Mouse (Mus musculus) c-Kit-positive CD71-negative TER-119-negative erythroid progenitor cells, embryonic 14.5 days (primary cell): ENCODE measurements around the gene Lrrc46.

Source experiments
- DNase-seq: peaks from one replicate; pipeline ENCODE4 v3.0.0-alpha.2; 2013; ENCODE audit warnings: low read depth

Gene Lrrc46

GRCm38 (mm10) chr11:97041022-97041899, at the start of gene Lrrc46, which contains the start of gene Mrpl10:
Lrrc46 (minus strand) TSS chr11:97041407.
Mrpl10 (plus strand) TSS chr11:97041560.
- DNase-seq, result peak; percentile 89

- no peak for DNase-seq
Measured at GRCm38 (mm10) chr11:97086365-97086764, 45.2 kb upstream of the Lrrc46 start.

DNA sequence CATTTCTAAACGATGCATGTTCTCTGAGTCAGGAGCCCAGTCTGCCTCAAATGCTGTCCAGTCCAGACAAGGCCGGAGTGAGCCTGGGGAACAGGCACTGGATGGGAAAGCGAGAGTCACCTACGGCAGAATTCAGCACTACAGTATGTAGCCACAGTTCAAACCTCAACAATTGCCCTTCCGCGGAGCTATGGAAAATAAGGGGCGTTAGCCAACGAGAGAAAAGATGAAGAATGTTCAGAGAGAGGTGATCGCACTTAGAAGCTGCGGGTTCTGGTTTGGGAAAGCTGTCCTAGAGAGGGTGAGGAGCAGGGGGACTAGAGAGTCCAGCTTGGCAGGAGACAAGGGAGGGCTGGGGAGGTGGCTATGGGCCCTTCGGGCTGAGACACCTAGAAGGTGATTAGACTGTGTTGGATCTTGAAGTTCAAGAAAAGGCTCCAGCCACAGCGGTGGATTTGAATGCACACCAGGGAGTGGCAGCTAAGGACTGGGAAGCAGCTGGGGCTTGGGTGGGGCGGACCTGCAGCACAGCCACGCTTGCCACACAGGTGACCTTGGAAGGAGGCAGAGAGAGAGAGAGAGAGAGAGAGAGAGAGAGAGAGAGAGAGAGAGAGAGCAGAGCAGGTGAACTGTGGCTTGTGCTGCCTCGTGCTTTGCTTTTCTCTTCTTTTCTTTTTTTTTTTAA, 43.8 kb upstream of the Lrrc46 start:
- no peak for DNase-seq

- DNase-seq, result no peak
Measured at GRCm38 (mm10) chr11:97083401-97084140, 42.4 kb upstream of the Lrrc46 start.

DNA sequence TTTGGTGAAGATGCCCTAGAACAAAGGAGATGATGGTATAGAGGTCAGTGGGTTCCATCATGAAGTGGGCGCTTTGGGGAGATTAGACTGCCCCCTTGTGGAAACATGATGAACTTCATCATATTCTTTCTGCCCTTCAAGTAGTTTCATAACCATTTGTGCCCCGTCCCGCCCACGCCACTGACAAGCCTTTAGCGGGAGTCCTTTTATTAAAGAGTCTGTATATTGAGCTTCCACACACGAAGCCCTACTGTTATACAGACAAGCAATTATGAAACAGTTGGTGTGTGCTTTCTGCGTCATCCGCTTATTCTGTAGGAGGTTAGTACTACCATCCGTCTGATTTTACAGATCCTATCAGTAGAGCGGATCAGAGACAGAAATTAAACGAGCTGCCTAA, 41.8 kb upstream of the Lrrc46 start:
- peak; percentile 64 for DNase-seq

GRCm38 (mm10) chr11:97080291-97080690, 39.1 kb upstream of the Lrrc46 start:
- no peak for DNase-seq

GRCm38 (mm10) chr11:97078751-97079150, 37.5 kb upstream of the Lrrc46 start:
- DNase-seq, result no peak

- no peak for DNase-seq
Measured at GRCm38 (mm10) chr11:97074235-97074634, 33.0 kb upstream of the Lrrc46 start.

DNA sequence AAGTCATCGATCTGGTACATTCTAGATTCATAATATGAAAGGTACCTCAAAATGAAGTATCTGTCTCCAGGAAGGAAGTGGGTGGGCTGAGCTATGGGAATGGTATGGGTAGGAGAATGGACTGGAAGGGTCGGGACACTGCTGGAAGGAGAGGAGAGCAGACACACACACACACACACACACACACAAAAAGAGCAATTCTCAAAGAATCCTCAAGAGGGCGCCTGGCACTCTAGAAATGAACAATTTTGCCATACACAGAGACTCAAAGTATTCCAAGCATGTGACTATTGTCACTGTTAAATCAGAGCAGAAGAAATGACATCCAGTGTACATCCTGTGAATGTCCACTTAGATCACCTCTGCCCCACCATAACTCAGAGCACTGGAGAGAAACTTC, 31.3 kb upstream of the Lrrc46 start:
- DNase-seq, result peak; percentile 68

DNA sequence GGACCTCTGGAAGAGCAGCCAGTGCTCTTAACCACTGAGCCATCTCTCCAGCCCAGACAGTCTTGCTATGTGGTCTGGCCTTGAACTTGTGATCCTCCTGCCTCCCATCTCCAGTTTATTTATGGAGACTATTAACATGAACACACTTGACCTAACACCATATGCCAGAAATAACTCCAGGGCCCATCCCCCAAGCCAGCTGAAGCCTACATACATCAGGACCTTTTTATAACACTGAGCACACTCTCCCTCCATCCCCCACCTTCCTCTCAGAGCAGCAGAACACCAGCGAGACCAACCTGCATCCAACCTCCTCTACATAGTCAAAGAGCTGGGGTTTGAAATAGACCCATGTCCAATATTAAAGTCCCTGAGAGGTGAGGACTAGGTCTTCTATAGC, 29.9 kb upstream of the Lrrc46 start:
- DNase-seq, result no peak

DNA sequence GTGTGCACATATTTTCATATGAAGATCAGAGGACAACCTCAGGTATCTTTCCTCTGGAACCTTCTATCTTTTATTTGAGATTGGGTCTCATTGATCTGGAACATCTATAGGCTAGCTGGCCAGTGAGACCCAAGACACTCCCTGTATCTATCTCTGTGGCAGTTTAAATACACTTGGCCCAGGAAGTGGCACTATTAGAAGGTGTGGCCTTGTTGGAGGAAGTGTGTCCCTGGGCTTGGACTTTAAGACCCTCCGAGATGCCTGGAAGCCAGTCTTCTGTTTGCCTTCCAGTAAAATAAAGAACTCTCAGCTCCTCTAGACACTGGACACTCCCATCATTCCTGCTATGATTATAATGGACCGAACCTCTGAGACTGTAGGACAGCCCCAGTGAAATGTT, 28.6 kb upstream of the Lrrc46 start:
- no peak for DNase-seq

GRCm38 (mm10) chr11:97069333-97069732, 28.1 kb upstream of the Lrrc46 start:
- DNase-seq, result no peak

DNA sequence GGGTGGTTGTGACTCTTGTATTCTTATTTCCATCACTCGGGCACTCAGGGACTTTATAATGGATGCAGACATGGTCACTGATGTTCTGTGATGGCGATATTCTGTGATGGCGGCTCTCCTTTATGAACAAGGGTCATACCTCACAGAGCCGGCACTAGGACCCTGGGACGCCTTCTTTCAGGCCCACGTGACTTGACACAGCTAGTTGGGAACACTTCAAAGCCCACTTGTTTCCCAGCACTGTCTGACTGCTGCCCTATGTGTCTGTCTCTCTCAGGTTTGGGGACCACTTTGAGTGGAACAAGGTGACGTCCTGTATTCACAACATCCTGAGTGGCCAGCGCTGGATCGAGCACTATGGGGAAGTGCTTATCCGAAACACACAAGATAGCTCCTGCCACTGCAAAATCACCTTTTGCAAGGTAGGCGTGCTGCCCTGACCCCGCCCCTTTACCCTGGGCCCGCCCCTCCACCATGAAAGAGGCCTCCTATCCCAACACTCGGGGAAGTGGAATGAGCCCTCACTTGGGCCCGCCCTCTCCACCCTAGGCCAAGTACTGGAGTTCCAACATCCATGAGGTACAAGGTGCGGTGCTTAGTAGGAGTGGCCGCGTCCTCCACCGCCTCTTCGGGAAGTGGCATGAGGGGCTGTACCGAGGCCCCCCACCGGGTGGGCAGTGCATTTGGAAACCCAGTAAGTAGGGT, 25.6 kb upstream of the Lrrc46 start:
- DNase-seq, result no peak

DNA sequence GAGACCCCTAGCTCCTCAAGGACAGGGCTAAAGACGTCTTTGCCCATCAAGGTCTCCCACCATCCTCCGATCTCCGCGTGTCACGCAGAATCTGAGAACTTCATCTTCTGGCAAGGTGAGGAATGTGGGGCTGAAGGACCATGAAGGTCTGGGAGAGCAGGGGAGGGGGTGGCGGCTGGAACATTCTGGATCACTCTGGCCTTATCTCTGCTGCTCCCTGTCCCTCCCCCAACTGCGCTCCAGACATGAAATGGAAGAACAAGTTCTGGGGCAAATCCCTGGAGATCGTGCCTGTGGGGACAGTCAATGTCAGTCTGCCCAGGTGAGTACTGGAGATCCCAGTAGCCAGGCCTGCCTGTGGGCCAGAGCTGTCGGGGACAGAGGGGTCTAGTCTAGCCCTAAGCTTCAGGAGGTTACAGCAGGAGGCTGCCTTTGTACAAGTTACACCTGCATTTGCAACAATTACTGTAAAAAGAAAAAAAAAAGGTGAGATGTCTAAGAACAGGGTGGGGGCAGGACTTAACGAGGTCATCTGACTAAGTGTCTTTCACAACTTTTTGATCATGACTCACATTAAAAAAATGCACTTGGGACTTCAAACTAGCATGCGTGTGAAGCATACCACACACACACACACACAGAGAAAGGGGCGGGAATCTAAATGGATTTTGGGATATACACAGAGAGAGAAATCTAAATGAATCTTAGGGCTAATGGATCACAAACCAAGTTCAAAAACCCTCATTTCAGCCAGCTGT, 24.5 kb upstream of the Lrrc46 start:
- DNase-seq, result no peak

DNA sequence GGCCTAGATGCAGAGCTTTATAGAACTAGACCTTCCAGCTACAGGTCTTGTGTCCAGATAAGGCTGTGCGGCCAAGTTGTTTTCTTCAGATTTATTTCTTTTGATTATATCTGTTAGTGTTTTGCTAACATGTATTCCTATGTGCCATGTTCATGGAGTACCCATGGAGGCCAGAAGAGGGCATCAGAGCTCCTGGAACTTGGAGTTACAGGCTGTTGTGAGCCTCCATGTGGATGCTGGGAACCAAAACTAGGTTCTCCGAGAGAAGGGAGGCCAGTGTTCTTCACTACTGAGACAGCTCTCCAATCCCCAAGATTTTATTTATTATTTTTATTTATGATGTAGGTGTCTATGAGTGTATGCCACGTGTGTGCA, 22.7 kb upstream of the Lrrc46 start:
- no peak for DNase-seq

DNA sequence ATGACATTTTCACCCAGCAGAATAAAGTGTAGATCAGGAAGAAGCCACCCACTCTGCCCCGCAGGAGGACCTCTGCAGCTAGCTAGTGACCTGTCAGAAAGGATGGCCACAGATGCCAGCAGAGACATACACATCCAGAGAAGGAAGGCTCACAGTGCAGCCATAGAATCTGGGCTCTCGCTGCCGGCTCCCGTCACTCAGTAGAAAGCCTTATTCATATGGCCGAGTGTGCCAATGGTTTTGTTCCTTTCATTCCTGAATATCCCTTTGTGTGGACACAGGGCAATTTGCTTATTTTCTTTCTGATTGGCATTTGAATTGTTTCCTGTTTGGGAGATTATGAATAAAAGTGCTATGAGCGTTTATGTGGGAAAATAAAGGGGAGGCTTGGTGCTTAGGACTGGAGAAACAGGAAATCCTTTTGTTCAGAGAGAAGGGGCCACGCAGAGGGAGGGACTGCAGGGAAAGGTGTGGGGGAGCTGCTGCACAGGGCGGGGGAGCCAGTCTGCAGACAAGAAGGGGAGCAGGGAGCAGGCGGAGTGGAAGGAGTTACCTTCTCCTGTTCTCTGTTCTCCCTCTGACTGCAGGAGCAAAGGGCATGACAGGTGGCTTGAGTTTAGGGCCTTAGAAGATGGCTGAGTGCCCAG, 22.2 kb upstream of the Lrrc46 start:
- DNase-seq, result no peak

DNA sequence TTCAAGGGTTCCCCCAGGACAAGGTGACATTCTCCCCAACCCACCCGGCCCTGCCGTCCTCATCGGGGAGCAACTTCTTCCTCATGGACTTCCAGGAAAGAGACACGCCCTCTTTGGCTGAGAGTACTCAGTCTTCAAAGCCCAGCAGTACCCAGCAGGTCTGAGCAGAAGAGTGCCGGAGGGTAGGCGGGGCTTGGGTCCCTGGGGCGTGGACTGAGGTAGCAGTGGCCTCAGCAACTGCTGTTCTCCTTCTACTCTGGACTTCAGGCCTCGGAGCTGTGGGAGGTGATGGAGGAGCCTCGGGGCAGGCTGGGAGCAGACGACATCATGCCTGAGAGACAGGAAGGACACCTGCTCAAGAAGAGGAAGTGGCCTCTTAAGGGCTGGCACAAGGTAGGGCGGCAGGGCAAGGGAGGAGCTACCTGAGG, 11.0 kb upstream of the Lrrc46 start:
- DNase-seq, result no peak

DNA sequence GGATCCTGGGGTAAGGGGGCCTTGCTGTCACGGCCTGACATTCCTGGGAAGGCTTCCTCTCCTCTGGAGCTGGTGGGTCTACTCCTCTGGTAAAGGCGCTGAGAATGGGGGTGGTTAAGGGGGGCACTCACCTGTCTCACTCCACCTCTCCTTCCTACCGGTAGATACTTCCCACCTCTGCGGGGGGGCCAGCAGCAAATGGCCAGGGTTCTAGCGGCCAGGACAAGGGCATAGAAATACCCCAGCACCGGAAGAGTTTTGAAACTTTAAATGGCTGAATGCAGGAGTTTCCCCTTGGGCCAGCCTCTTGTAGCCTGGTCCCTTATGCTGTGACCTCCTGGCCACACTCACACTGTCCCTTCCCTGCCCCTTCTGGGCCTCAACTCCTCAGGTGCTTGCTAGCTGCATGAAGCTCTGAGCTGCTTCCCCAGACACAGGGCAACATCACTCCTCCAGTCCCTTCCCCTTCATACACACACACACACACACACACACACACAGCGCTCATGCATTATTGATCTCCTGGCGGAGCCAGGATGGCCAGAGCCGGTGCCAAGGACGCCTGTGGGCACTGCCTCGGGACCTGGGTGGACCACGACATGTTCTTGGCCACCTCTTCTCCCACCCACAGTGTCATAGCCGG, 9.9 kb upstream of the Lrrc46 start:
- no peak for DNase-seq

GRCm38 (mm10) chr11:97050216-97050943, 9.2 kb upstream of the Lrrc46 start, which contains the start of gene Osbpl7:
Osbpl7 (plus strand) TSS chr11:97050628.
- peak; percentile 60 for DNase-seq
